Mouse (Mus musculus) liver, postnatal 0 days (tissue): ENCODE data around the gene Slc25a34.

Experiments
- CTCF ChIP-seq: sonication (generic); IDR thresholded peaks from 2 replicates; pipeline ENCODE4 v1.5.1; 2016; ENCODE audit warnings: antibody characterized with exemption, low read depth
- EP300 ChIP-seq: IDR thresholded peaks from 2 replicates; pipeline ENCODE4 v1.6.1; 2016; ENCODE audit warnings: antibody characterized with exemption, low read depth, mild to moderate bottlenecking

- TF ChIP-seq CTCF: no peak
- no peak for TF ChIP-seq EP300
These were observed 13.1 kb upstream of the Slc25a34 start for GRCm38 (mm10) chr4:141636693-141637092.
